Mouse (Mus musculus) lung, postnatal 4 days (tissue): ENCODE data around the gene Pon2.

Experiments used
- DNase-seq, 2 experiments: peaks; one replicate each; pipeline ENCODE4 v3.0.0; 2021

The Pon2 gene

DNA sequence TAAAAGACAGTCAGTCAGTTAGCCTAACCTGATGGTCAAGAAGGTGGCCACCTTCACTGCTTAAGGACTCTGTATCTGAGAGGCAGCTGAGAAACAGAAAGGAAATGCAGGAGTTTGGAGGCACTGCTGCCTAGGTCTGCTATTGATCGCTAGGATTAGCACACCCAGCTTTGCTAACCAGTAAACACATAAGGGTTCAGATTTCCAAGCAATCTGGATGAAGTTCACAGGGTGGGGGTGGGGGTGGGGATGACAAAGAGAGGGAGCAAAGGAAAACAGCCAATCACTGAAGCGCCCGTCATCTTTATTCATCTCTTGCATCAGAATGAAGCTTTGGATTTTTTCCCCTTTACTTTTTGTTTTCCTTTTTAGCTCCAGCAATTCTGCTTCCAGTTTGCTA, 76.2 kb downstream of the Pon2 start:
- no peak for DNase-seq

DNA sequence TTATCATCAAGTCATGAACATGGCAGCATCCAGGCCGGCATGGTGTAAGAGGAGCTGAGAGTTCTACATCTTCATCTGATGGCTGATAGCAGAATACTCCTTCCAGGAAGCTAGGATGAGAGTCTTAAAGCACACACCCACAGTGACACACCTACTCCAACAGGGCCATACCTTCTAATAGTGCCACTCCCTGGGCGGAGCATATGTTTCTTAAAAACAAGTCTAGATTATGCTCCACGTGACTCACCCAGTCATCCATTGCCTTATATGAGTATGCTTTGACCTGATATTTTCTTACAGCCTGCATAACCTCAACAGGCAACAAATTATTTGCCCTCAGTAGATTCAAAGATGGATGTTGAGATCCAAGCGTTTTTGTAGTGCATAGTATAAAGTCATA, 80.1 kb downstream of the Pon2 start:
- no peak for DNase-seq
